Mouse (Mus musculus) mature B cell (primary cell): Measurements from ENCODE around the gene Cenpn.

Experiments
- in situ Hi-C: fragments of 300-500 bp; cut with MboI; formaldehyde crosslinking; loops from 2 replicates; pipeline ENCODE4 v1.14.3; 2019

Gene Cenpn

GRCm38 (mm10) chr8:116921337-116922059 lies at the start of gene Cenpn, which contains the start of gene Cmc2:
Gene Cenpn, plus strand, starts transcription at chr8:116921730.
Gene Cmc2, minus strand, starts transcription at chr8:116921455.
- in situ Hi-C loops: no loop called here

GRCm38 (mm10) chr8:116872761-116873342 lies 48.7 kb upstream of the Cenpn start:
- in situ Hi-C loops: no loop called here

GRCm38 (mm10) chr8:116873586-116873985 lies 47.9 kb upstream of the Cenpn start:
- in situ Hi-C loops: no loop called here

GRCm38 (mm10) chr8:116873986-116874385 lies 47.5 kb upstream of the Cenpn start:
- in situ Hi-C loops: no loop called here

GRCm38 (mm10) chr8:116875798-116876450 lies 45.6 kb upstream of the Cenpn start:
- in situ Hi-C loops: no loop called here

- in situ Hi-C loops: no loop called here
Measured at GRCm38 (mm10) chr8:116881396-116881795, 40.1 kb upstream of the Cenpn start.

GRCm38 (mm10) chr8:116887813-116888212 lies 33.7 kb upstream of the Cenpn start:
- in situ Hi-C loops: no loop called here

- in situ Hi-C loops: no loop called here
Measured at GRCm38 (mm10) chr8:116891446-116891845, 30.1 kb upstream of the Cenpn start.

GRCm38 (mm10) chr8:116892130-116892529 lies 29.4 kb upstream of the Cenpn start:
- in situ Hi-C loops: no loop called here

- in situ Hi-C loops: no loop called here
Measured at GRCm38 (mm10) chr8:116892636-116893035, 28.9 kb upstream of the Cenpn start.

GRCm38 (mm10) chr8:116893938-116894337 lies 27.6 kb upstream of the Cenpn start:
- in situ Hi-C loops: no loop called here

- in situ Hi-C loops: no loop called here
Measured at GRCm38 (mm10) chr8:116895521-116895920, 26.0 kb upstream of the Cenpn start.

- in situ Hi-C loops: no loop called here
Measured at GRCm38 (mm10) chr8:116904736-116905135, 16.8 kb upstream of the Cenpn start.

- in situ Hi-C loops: no loop called here
Measured at GRCm38 (mm10) chr8:116905252-116905651, 16.3 kb upstream of the Cenpn start.

GRCm38 (mm10) chr8:116905836-116906235 lies 15.7 kb upstream of the Cenpn start:
- in situ Hi-C loops: no loop called here

- in situ Hi-C loops: no loop called here
Measured at GRCm38 (mm10) chr8:116921005-116921336, 559 bp upstream of the Cenpn start.

- in situ Hi-C loops: no loop called here
Measured at GRCm38 (mm10) chr8:116922060-116922757, 679 bp downstream of the Cenpn start.

- in situ Hi-C loops: no loop called here
Measured at GRCm38 (mm10) chr8:116923526-116923925, 2.0 kb downstream of the Cenpn start.

GRCm38 (mm10) chr8:116927880-116928279 lies 6.3 kb downstream of the Cenpn start:
- in situ Hi-C loops: no loop called here

- in situ Hi-C loops: no loop called here
Measured at GRCm38 (mm10) chr8:116928588-116928987, 7.1 kb downstream of the Cenpn start.

GRCm38 (mm10) chr8:116934976-116935375 lies 13.4 kb downstream of the Cenpn start:
- in situ Hi-C loops: no loop called here

- in situ Hi-C loops: no loop called here
Measured at GRCm38 (mm10) chr8:116935506-116935905, 14.0 kb downstream of the Cenpn start.
